Mouse (Mus musculus): ENCODE measurements around the gene Mbtps1. TPM values are rescaled to one million over a fixed set of nuclear protein-coding genes. Genes with fewer than 3 reads are reported as not detected.

Gene Mbtps1
- 10 to 100 TPM; 31.1 to 34.9 (median 33.1) TPM for total RNA-seq (2022)

DNA sequence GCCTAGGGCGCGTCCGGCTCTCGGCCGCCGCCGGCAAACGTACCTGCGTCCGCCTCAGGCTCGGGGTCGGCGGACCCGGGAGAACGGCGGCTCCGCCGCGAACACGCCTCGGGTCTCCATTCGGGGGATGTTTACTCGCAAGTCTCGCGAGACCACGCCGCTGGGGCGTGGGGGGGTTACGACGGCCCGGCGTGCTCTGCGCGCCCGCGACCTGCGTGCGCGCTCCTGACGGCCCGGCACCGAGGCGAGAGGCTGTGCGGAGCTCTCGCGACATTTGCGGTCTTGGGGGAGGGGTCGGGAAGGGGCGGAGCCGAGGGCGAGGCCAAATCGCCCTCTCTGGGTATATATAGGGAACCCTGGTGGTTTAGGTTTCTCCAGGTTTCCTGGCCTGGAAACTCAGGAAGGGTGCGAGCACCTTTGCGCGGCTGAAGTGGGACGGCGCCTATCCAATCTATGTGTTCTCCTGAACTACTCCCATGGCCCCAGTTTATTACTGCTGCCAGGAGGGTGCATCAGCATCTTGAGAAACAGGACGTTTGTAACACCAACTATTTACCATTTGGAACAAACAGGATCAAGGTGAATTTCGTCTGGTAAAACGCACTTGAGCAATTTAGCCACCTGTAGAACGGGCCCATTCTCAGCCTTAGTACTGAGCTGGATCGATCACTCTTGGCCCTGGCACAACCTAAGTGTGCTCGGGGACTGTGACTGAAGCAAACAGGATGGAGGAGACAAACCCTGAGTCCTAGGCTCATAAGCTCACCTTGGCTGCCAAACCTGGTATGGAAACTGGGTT is at the start of gene Mbtps1:
Gene Mbtps1, minus strand, starts transcription at position 133 of the 799 bp plus-strand sequence.
- DNase-seq (ENCODE audit: low spot score): peak; percentile 96

- no peak for DNase-seq (ENCODE audit: low spot score)
These were observed 47.7 kb upstream of the Mbtps1 start for GRCm38 (mm10) chr8:119606224-119606623.

- DNase-seq (ENCODE audit: low spot score): peak; percentile 95
These were observed 46.5 kb upstream of the Mbtps1 start, which contains the start of gene Taf1c for GRCm38 (mm10) chr8:119604996-119605395. Taf1c (minus strand) TSS chr8:119605222.

DNA sequence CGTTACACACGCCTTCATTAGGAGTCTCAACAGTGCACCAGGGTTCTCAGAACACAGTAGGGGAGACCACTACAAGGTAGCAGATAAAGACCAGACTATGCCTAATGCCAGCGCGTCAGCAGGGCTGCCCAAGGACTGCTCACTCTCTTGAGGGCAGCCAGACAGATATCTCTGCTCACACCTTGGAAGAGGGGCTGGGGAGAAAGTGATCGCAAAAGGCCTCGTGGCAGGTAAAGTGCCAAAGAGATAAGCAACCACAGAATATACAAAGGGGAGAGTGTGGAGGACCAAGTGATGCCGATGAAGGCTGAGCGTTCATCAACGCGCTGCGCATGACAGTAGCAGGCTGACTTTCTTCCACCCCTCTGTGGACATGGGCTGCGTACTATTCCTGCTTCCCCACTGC is 45.9 kb upstream of the Mbtps1 start:
- no peak for DNase-seq (ENCODE audit: low spot score)

- no peak for DNase-seq (ENCODE audit: low spot score)
These were observed 45.2 kb upstream of the Mbtps1 start for GRCm38 (mm10) chr8:119603771-119604170.

DNA sequence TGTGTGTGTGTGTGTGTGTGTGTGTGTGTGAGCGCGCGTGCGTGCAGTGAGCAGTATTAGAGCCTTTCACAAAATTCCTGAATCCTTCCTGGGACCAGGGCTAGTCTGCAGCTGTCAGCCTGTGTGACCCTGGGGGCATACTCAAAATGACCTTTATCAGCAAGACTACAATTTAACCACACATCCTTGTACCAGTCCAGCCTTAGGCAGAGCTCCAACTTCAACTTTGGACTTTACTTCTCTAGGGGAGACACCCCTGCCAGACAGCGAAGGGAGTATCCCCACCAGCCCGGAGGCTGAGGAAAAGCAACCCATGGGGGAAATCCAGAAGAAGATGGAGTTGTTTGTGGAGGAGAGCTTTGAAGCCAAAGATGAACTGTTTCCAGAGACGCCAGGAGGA is 32.9 kb upstream of the Mbtps1 start:
- no peak for DNase-seq (ENCODE audit: low spot score)

GRCm38 (mm10) chr8:119590348-119590747 is 31.8 kb upstream of the Mbtps1 start:
- DNase-seq (ENCODE audit: low spot score): no peak

GRCm38 (mm10) chr8:119588844-119589243 is 30.3 kb upstream of the Mbtps1 start:
- DNase-seq (ENCODE audit: low spot score): no peak

GRCm38 (mm10) chr8:119588321-119588720 is 29.8 kb upstream of the Mbtps1 start:
- DNase-seq (ENCODE audit: low spot score): no peak

DNA sequence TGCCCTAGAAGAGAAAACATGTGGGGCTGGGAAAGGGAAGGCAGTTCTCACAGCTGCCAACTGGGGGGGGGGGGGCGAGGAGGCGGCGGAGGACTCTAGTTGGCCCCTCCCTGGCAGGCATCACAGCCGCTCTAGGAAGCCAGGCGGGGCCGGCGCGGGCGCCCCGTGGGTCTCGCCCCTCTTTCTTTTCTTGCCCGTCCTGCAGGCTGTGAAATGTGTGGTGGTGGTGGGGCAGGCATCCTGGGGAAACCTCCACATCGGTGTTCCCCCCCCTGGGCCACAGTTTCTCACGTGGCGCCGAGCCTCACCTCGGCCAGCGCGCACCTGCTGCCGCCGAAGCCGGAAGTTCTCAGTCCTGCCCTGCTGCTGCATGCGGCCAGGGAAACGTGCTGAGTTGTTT is 27.4 kb upstream of the Mbtps1 start:
- DNase-seq (ENCODE audit: low spot score): no peak

DNA sequence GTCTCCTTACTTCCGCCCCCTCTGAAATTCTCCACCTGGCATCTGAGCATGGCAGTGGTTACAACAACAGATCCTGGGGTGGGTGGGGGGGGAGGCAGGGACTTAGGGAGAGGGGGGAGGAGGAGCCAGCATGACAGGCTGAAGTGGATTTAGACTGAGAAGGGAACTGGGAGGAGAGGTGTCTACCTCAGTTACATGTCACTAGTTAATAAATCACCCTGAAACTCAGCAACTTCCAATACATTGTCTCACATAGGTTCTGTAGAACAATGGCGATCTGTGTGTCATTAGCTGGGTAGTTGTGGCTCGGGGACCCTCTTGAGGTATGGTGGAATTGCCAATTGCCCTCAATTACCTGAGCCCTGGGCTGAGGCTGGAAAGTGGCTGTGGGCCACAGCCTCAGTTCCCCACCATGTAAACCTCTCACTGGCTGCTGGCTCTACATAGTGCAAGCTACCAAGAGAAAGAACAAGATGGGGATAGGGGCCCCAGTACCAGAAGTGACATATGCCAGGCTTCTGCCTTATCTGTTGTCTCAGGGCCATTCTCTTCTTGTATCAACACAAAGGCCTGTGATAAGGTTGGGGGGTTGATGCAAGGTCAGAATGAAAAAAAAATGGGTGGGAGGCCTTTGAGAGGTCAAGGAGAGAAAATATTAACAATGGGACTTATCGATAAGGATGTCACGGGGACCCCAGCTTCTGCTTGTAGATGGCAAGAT is 22.1 kb upstream of the Mbtps1 start:
- no peak for DNase-seq (ENCODE audit: low spot score)

- no peak for DNase-seq (ENCODE audit: low spot score)
These were observed 20.6 kb upstream of the Mbtps1 start for GRCm38 (mm10) chr8:119579096-119579495.

- no peak for DNase-seq (ENCODE audit: low spot score)
These were observed 16.8 kb upstream of the Mbtps1 start for GRCm38 (mm10) chr8:119575366-119575726.

GRCm38 (mm10) chr8:119574437-119575365 is 16.2 kb upstream of the Mbtps1 start, which contains the start of the genes Hsdl1 and Dnaaf1:
Hsdl1 (minus strand) TSS chr8:119575183.
Dnaaf1 (plus strand) TSS chr8:119575235.
- DNase-seq (ENCODE audit: low spot score): peak; percentile 93

DNA sequence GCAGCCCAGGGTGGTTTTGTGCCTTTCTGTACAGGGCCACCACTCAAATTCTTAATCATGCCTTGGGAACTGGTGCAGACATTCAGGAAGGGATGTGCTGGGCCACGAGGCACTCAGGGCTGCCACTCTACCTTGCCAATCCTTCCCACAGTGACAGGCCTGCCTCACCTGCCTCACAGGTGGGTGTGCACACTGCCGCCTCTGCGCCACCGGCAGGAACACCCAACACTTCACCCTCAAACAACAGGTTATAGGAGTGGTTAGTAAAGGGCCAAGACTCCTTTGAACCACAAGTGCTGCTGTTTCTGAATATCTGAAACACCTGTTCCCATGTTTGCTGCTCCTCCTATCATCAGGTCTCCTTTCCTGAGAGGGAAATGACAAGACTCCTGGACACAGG is 13.9 kb upstream of the Mbtps1 start:
- DNase-seq (ENCODE audit: low spot score): no peak

- DNase-seq (ENCODE audit: low spot score): no peak
These were observed 12.6 kb upstream of the Mbtps1 start for GRCm38 (mm10) chr8:119571135-119571534.

- no peak for DNase-seq (ENCODE audit: low spot score)
These were observed 11.3 kb upstream of the Mbtps1 start for GRCm38 (mm10) chr8:119569881-119570280.

- DNase-seq (ENCODE audit: low spot score): no peak
These were observed 10.4 kb upstream of the Mbtps1 start for GRCm38 (mm10) chr8:119568951-119569350.

DNA sequence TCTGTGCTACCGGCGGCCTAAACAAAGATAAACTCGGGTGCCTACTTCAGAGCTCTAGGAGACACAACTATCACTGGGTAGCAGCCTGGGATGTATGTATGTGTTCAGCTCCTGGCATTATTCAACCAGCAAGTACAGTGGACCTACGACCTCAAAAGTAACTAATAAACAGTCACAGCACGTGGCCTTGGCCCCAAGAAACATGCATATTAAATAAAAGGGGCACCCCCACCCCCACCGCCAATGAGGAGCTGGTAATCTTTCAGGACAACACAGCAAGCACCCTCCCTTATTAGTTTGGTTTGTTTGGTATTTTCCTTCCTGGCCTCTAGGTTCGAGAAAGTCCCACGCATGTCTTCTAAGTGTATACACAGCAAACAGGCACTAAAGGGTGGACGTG is 9.7 kb upstream of the Mbtps1 start:
- DNase-seq (ENCODE audit: low spot score): no peak

GRCm38 (mm10) chr8:119566367-119566766 is 7.8 kb upstream of the Mbtps1 start:
- no peak for DNase-seq (ENCODE audit: low spot score)

DNA sequence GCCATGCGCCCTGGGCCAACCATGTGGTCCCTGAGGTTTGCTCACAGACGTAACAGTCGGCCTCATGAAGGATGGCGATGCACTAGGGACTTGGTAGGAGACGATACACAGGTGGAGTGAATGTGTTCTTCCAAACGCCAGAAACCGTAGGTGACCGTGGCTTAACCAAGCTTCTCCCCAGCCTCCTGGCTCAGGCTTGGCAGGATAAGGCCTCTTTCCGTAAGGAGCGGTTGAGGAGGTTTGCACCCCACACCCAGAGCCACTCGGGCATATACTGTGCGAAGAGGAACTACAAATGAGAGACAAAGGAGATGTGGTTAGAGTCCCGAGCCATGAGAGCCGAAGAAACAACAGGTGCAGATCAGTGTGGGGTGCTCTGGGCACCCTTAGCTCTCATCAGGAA is 5.3 kb upstream of the Mbtps1 start:
- no peak for DNase-seq (ENCODE audit: low spot score)

DNA sequence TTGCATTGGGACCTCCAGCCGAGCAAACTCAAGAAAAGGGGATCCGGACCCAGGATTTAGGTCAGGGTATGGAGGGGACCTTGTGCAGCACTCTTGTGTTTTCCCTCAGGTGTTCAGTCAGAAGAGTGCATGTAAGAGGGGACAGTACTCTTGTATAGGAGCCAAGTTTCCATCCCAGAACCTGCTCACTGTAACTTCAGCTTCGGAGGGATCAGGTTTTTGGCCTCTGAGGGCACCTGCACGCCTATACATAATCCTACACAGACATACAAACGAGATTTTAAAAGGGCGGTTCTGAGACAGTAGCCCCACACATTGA is 826 bp upstream of the Mbtps1 start:
- DNase-seq (ENCODE audit: low spot score): no peak
